Mouse (Mus musculus) limb, embryonic 14.5 days (tissue): Measurements from ENCODE around the gene Irs2. TPM values are rescaled to one million over a fixed set of nuclear protein-coding genes. Genes with fewer than 3 reads are reported as not detected.
A peak's percentile ranks its signal among the peaks of the same experiment; 100 is the strongest.

ENCODE experiments used
- ATAC-seq: fragments of 200-750 bp; cut with Nextera tagmentation; 2 replicates; pipeline ENCODE4 v1.8.0; 2017; ENCODE audit warnings: low read depth, moderate number of reproducible peaks, moderate TSS enrichment; ENCODE audit not compliant: low FRiP score
- DNase-seq: peaks from one replicate; pipeline ENCODE4 v3.0.0-alpha.2; 2015; ENCODE audit warnings: low spot score
- H3K27ac ChIP-seq: fragments of 300-500 bp; sonication (generic); replicated peaks from 2 replicates; pipeline ENCODE4 v1.5.1; 2014; ENCODE audit warnings: low read depth, mild to moderate bottlenecking, low read length, moderate library complexity, mixed read lengths
- H3K27me3 ChIP-seq: fragments of 300-500 bp; sonication (generic); 2 replicates; pipeline ENCODE4 v1.6.1; 2014; ENCODE audit warnings: low read length, mixed read lengths; ENCODE audit not compliant: control insufficient read depth, insufficient read depth
- H3K36me3 ChIP-seq: fragments of 300-500 bp; sonication (generic); 2 replicates; pipeline ENCODE4 v1.6.1; 2014; ENCODE audit warnings: mild to moderate bottlenecking, low read length, moderate library complexity, mixed read lengths; ENCODE audit not compliant: control insufficient read depth, insufficient read depth
- H3K4me1 ChIP-seq: fragments of 300-500 bp; sonication (generic); 2 replicates; pipeline ENCODE4 v1.6.1; 2014; ENCODE audit warnings: antibody characterized with exemption, low read length, mixed read lengths; ENCODE audit not compliant: control insufficient read depth, insufficient read depth
- H3K4me2 ChIP-seq: fragments of 300-500 bp; sonication (generic); replicated peaks from 2 replicates; pipeline ENCODE4 v1.6.1; 2014; ENCODE audit warnings: low read depth, mild to moderate bottlenecking, low read length, moderate library complexity; ENCODE audit not compliant: severe bottlenecking
- H3K4me3 ChIP-seq: fragments of 300-500 bp; sonication (generic); replicated peaks from 2 replicates; pipeline ENCODE4 v1.5.1; 2014; ENCODE audit warnings: low read length
- H3K9ac ChIP-seq: fragments of 300-500 bp; sonication (generic); 2 replicates; pipeline ENCODE4 v1.6.1; 2014; ENCODE audit warnings: mild to moderate bottlenecking, low read depth, low read length, moderate library complexity; ENCODE audit not compliant: severe bottlenecking
- H3K9me3 ChIP-seq: fragments of 300-500 bp; sonication (generic); 2 replicates; pipeline ENCODE4 v1.6.1; 2016; ENCODE audit warnings: low read length; ENCODE audit not compliant: control insufficient read depth
- POLR2A ChIP-seq: fragments of 200-500 bp; IDR thresholded peaks from 2 replicates; pipeline ENCODE4 v1.8.0; 2012; ENCODE audit warnings: inconsistent platforms, mild to moderate bottlenecking, moderate library complexity, borderline replicate concordance; ENCODE audit not compliant: insufficient read depth, insufficient read length; ENCODE audit errors: extremely low read depth
- WGBS: fragments of 180-500 bp; shearing (Covaris S2); extraction: QIAGEN DNeasy Blood & Tissue Kit; methylation state at CpG from one replicate; pipeline ENCODE4 v1.1.7; 2014; 5-methylcytosine and 5-hydroxymethylcytosine counted together
- polyA plus RNA-seq, 2 experiments: library from polyadenylated mRNA; depleted of rRNA in 1 of 2; stranded (reverse) in 1 of 2; unstranded in 1 of 2; fragments of >200 nt; fragmentation: Nextera tagmentation in 1 of 2; extraction: Ambion mirVana in 1 of 2; gene quantifications; 2 replicates each; pipeline versions ENCODE4 v1.2.1 to v1.2.3; 2012 to 2014

The Irs2 gene
- polyA plus RNA-seq, 2 experiments: 9.7 to 14.4 TPM

DNA sequence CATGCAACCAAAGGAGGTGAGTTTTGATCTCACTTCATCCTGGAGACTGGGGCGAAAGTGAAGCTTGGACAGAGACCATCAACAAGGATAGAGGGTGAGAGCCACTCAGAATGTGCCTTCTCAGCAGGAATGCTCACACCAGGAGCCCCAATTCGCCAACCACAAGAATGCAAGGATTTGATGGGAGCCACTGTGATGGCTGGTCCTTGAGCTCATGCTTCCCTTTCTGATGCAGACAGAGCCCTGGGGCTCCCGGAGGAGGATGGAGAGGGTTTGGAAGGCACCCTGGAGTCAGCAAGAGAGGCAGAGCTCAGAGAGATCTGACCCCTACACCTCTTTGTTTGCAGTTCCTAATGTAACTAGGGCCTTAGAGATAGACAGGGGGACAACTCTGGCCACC, 36.3 kb downstream of the Irs2 start:
- ATAC-seq: no peak
- no peak overlapping the region for H3K9ac ChIP-seq
- H3K4me3 ChIP-seq: no peak overlapping the region
- TF ChIP-seq POLR2A: no peak
- no peaks in the 10 kb centered on the region for H3K27me3 ChIP-seq
- H3K9me3 ChIP-seq: no peaks in the 10 kb centered on the region
- WGBS: 63% methylated on average over 3 of the region's 3 CpGs
- DNase-seq: no peak
- H3K4me1 ChIP-seq: peaks cover 40% of the 10 kb centered on the region
- no peaks in the 10 kb centered on the region for H3K36me3 ChIP-seq
- no peak overlapping the region for H3K4me2 ChIP-seq
- no peak overlapping the region for H3K27ac ChIP-seq

DNA sequence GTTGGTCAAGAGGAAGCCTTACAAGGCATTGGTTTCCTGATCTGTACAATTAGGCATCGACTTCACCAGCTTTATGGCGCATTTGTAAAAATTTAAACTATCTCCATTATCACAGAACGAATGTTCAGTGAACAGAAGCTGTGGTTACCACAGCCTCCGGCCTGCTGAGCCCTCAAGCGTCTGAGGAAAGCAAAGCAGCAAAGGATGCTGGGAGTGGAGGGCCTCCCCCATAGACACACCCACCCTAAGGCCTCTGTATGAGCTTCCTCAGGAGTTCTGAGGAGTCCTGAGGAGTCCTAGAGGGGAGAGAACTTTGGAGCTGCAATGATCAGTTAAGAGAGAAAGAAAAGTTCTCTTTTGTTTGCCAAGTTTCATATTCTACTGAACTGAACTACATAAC, 36.7 kb downstream of the Irs2 start:
- Histone ChIP-seq H3K27ac (peak overlapping the region; percentile 63), H3K27me3 (no peaks in the 10 kb centered on the region), H3K4me2 (no peak overlapping the region), H3K4me1 (peaks cover 40% of the 10 kb centered on the region), H3K9me3 (no peaks in the 10 kb centered on the region), H3K4me3 (no peak overlapping the region), H3K36me3 (no peaks in the 10 kb centered on the region), H3K9ac (no peak overlapping the region)
- no peak for DNase-seq
- WGBS: 85% methylated on average over 5 of the region's 5 CpGs
- ATAC-seq: no peak
- no peak for TF ChIP-seq POLR2A

GRCm38 (mm10) chr8:10970496-10971456, 37.5 kb downstream of the Irs2 start:
- H3K36me3 ChIP-seq: no peaks in the 10 kb centered on the region
- no peak for TF ChIP-seq POLR2A
- no peak overlapping the region for H3K4me2 ChIP-seq
- no peaks in the 10 kb centered on the region for H3K27me3 ChIP-seq
- no peaks in the 10 kb centered on the region for H3K9me3 ChIP-seq
- no peak overlapping the region for H3K9ac ChIP-seq
- H3K4me1 ChIP-seq: peaks cover 46% of the 10 kb centered on the region
- peak overlapping the region; percentile 63 for H3K27ac ChIP-seq
- 61% methylated on average over 13 of the region's 13 CpGs for WGBS
- no peak for ATAC-seq
- DNase-seq: peak; percentile 64
- H3K4me3 ChIP-seq: no peak overlapping the region

- Histone ChIP-seq H3K27ac (no peak overlapping the region), H3K4me1 (peaks cover 47% of the 10 kb centered on the region), H3K9ac (no peak overlapping the region), H3K4me2 (no peak overlapping the region), H3K4me3 (no peak overlapping the region), H3K36me3 (no peaks in the 10 kb centered on the region), H3K27me3 (no peaks in the 10 kb centered on the region), H3K9me3 (no peaks in the 10 kb centered on the region)
- WGBS: 60% methylated on average over 7 of the region's 7 CpGs
- no peak for TF ChIP-seq POLR2A
- no peak for DNase-seq
- no peak for ATAC-seq
These were observed 39.6 kb downstream of the Irs2 start for GRCm38 (mm10) chr8:10968687-10969086.

DNA sequence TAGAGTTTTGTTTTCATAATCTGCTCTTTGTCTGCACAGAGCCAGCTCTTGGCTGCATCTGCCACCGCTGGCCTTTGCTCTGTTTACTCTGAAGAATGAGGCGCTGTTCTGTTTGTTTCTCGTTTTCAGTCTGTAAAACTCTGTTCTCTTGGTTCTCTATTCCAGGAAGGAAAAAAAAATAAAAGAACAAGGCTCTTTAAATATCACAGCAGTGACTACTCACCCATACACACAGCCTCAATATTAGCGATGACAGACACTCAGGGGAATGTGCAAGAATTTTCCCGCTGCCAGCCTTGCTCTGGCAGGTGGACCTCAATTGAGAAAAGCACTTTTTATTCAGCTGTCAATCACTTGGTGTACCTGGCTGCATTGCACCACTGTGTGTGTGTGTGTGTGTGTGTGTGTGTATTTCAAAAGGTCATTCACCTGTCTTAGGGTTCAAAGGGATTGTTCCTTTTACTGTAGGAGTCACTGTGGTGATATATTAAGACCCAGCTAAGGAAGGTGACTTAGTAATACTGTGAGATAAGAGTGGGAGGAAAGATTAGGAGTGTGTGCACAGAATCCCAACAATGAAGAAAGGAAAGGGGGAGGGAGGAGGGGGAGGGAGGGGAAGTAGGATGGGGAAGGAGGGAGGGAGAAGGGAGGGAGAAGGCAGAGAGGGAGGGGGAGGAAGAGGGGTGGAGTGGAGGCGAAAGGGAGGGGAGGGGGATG, 42.7 kb downstream of the Irs2 start:
- ATAC-seq: no peak
- peaks cover 48% of the 10 kb centered on the region for H3K4me1 ChIP-seq
- H3K9me3 ChIP-seq: no peaks in the 10 kb centered on the region
- 34% methylated on average over 6 of the region's 6 CpGs for WGBS
- H3K9ac ChIP-seq: no peak overlapping the region
- no peaks in the 10 kb centered on the region for H3K27me3 ChIP-seq
- DNase-seq: no peak
- no peak for TF ChIP-seq POLR2A
- H3K4me3 ChIP-seq: no peak overlapping the region
- no peak overlapping the region for H3K27ac ChIP-seq
- H3K36me3 ChIP-seq: no peaks in the 10 kb centered on the region
- H3K4me2 ChIP-seq: no peak overlapping the region
